Mouse (Mus musculus): ENCODE measurements around the gene Ino80. TPM values are rescaled to one million over a fixed set of nuclear protein-coding genes. Genes with fewer than 3 reads are reported as not detected.

Ino80 gene
- total RNA-seq, 2 experiments from 2014 or later: 21.6 to 21.7 TPM

- no peak for DNase-seq (ENCODE audit: low spot score in 2 of 2)
Measured at GRCm38 (mm10) chr2:119324576-119325318, 152.7 kb downstream of the Ino80 start.

- DNase-seq (ENCODE audit: low spot score in 2 of 2): no peak
Measured at GRCm38 (mm10) chr2:119323866-119324575, 153.5 kb downstream of the Ino80 start.

Other genes starting within 250 kb of the Ino80 start
- not detected for gene Ppp1r14d, start 247.8 kb downstream of the Ino80 start, total RNA-seq (2021)
- gene Spint1, start 240.3 kb downstream of the Ino80 start, total RNA-seq (2021): 1 to 10 TPM; 1.6 to 1.9 TPM
- 10 to 100 TPM; 11.6 to 11.8 TPM for gene Rhov, start 206.4 kb downstream of the Ino80 start, total RNA-seq (2021)
- gene Vps18, start 188.9 kb downstream of the Ino80 start, total RNA-seq (2021): 10 to 100 TPM; 50.6 to 51.2 TPM
- 1 to 10 TPM; 1.6 to 2.3 TPM for gene Dll4, start 151.9 kb downstream of the Ino80 start, total RNA-seq (2021)
- gene Chac1, start 126.5 kb downstream of the Ino80 start, total RNA-seq (2021): 1 to 10 TPM; 7.7 to 9.2 TPM
- under 1 TPM; 0.63 to 0.74 TPM for gene Exd1, start 69.9 kb upstream of the Ino80 start, total RNA-seq (2021)
- gene Chp1, start 70.0 kb upstream of the Ino80 start, total RNA-seq (2021): 100 to 1,000 TPM; 183 to 190 TPM
- gene Nusap1, start 140.6 kb upstream of the Ino80 start, total RNA-seq (2021): under 1 TPM; 0.28 to 0.70 TPM
- under 1 TPM; 0.33 to 0.53 TPM for gene Oip5, start 140.8 kb upstream of the Ino80 start, total RNA-seq (2021)
- 10 to 100 TPM; 29.8 to 31.9 TPM for gene Ndufaf1, start 185.1 kb upstream of the Ino80 start, total RNA-seq (2021)
- gene Rtf1, start 197.4 kb upstream of the Ino80 start, total RNA-seq (2021): 10 to 100 TPM; 53.3 to 61.3 TPM